Mouse (Mus musculus) G1E (cell line): ENCODE measurements around the gene Cldn34b1.
"Not testable (repeated sequence)": the region's sequence is repeated elsewhere in the genome, so short reads cannot be mapped to it uniquely, and the experiment has no call there.

Experiments
- CTCF ChIP-seq: IDR thresholded peaks from 2 replicates; pipeline ENCODE4 v1.5.1; 2012; ENCODE audit warnings: low read depth, low read length, inconsistent platforms, mixed read lengths
- GATA2 ChIP-seq: IDR thresholded peaks from 2 replicates; pipeline ENCODE4 v1.6.1; 2012; ENCODE audit warnings: low read depth, low read length, inconsistent platforms, borderline replicate concordance
- TAL1 ChIP-seq: conservative IDR thresholded peaks from 2 replicates; pipeline ENCODE4 v1.6.1; 2012; ENCODE audit warnings: low read depth, low read length, inconsistent platforms, mixed read lengths

GRCm38 (mm10) chrX:154935887-154936286 lies 45.8 kb upstream of the Cldn34b1 start, which contains the start of gene Magea6:
- TF ChIP-seq TAL1, CTCF, GATA2: not testable (repeated sequence)
